Mouse (Mus musculus) monocyte, adult 5-6 weeks (primary cell): ENCODE data around the gene Tmem131l. TPM values are rescaled to one million over a fixed set of nuclear protein-coding genes. Genes with fewer than 3 reads are reported as not detected.

Source experiments
- ATAC-seq: fragments of 153-309, 156-312 bp; replicated peaks from 2 replicates; pipeline ENCODE4 v1.8.0; 2017; ENCODE audit warnings: mild to moderate bottlenecking; ENCODE audit not compliant: low TSS enrichment, insufficient number of reproducible peaks, severe bottlenecking, poor library complexity, low FRiP score
- total RNA-seq: library from RNA; stranded (forward); fragments of 200-1000, 200-491, 200-594 nt; gene quantifications from 3 replicates; pipeline ENCODE4 v1.2.3, GENCODE M21; 2017

Tmem131l gene
- total RNA-seq, 1 experiment from 2014 or later: 41.7 TPM

GRCm38 (mm10) chr3:83988214-83988613 is 51.8 kb downstream of the Tmem131l start:
- no peak for ATAC-seq

GRCm38 (mm10) chr3:83987533-83988112 is 52.4 kb downstream of the Tmem131l start:
- ATAC-seq: no peak

GRCm38 (mm10) chr3:83986740-83987139 is 53.2 kb downstream of the Tmem131l start:
- ATAC-seq: no peak

- ATAC-seq: no peak
Measured at GRCm38 (mm10) chr3:83985426-83985825, 54.5 kb downstream of the Tmem131l start.

GRCm38 (mm10) chr3:83984379-83984778 is 55.6 kb downstream of the Tmem131l start:
- no peak for ATAC-seq

GRCm38 (mm10) chr3:83982821-83983220 is 57.2 kb downstream of the Tmem131l start:
- no peak for ATAC-seq

GRCm38 (mm10) chr3:83980231-83980872 is 59.6 kb downstream of the Tmem131l start:
- no peak for ATAC-seq

- ATAC-seq: no peak
Measured at GRCm38 (mm10) chr3:83978497-83979410, 61.2 kb downstream of the Tmem131l start.

GRCm38 (mm10) chr3:83977817-83978216 is 62.2 kb downstream of the Tmem131l start:
- no peak for ATAC-seq

GRCm38 (mm10) chr3:83976161-83976560 is 63.8 kb downstream of the Tmem131l start:
- ATAC-seq: no peak

- no peak for ATAC-seq
Measured at GRCm38 (mm10) chr3:83973339-83973738, 66.6 kb downstream of the Tmem131l start.

- ATAC-seq: no peak
Measured at GRCm38 (mm10) chr3:83970629-83971028, 69.3 kb downstream of the Tmem131l start.

- no peak for ATAC-seq
Measured at GRCm38 (mm10) chr3:83969081-83969480, 70.9 kb downstream of the Tmem131l start.

- no peak for ATAC-seq
Measured at GRCm38 (mm10) chr3:83967791-83968190, 72.2 kb downstream of the Tmem131l start.

GRCm38 (mm10) chr3:83965333-83965732 is 74.6 kb downstream of the Tmem131l start:
- ATAC-seq: no peak

GRCm38 (mm10) chr3:83963705-83964104 is 76.3 kb downstream of the Tmem131l start:
- ATAC-seq: no peak

- no peak for ATAC-seq
Measured at GRCm38 (mm10) chr3:83962571-83962970, 77.4 kb downstream of the Tmem131l start.

GRCm38 (mm10) chr3:83962076-83962475 is 77.9 kb downstream of the Tmem131l start:
- ATAC-seq: no peak

GRCm38 (mm10) chr3:83958951-83959681 is 80.9 kb downstream of the Tmem131l start:
- ATAC-seq: no peak
